Mouse (Mus musculus) intestine, postnatal 0 days (tissue): Measurements from ENCODE around the gene Usp22. TPM values are rescaled to one million over a fixed set of nuclear protein-coding genes. Genes with fewer than 3 reads are reported as not detected.

Experiments used
- ATAC-seq: fragments of 200-750 bp; cut with Nextera tagmentation; 2 replicates; pipeline ENCODE4 v1.8.0; 2017; ENCODE audit warnings: mild to moderate bottlenecking, moderate TSS enrichment, moderate library complexity
- H3K27ac ChIP-seq: fragments of 300-500 bp; sonication (generic); 2 replicates; pipeline ENCODE4 v1.5.1; 2014; ENCODE audit warnings: mild to moderate bottlenecking, low read depth, low read length, moderate library complexity
- H3K27me3 ChIP-seq: fragments of 300-500 bp; sonication (generic); replicated peaks from 2 replicates; pipeline ENCODE4 v1.6.1; 2014; ENCODE audit warnings: low read length, mixed read lengths; ENCODE audit not compliant: control insufficient read depth, insufficient read depth
- H3K36me3 ChIP-seq: fragments of 300-500 bp; sonication (generic); 2 replicates; pipeline ENCODE4 v1.6.1; 2014; ENCODE audit warnings: mild to moderate bottlenecking, moderate library complexity; ENCODE audit not compliant: control insufficient read depth, insufficient read depth
- H3K4me1 ChIP-seq: fragments of 300-500 bp; sonication (generic); replicated peaks from 2 replicates; pipeline ENCODE4 v1.6.1; 2014; ENCODE audit warnings: antibody characterized with exemption, low read length, mixed read lengths; ENCODE audit not compliant: control insufficient read depth, insufficient read depth
- H3K4me2 ChIP-seq: fragments of 300-500 bp; sonication (generic); replicated peaks from 2 replicates; pipeline ENCODE4 v1.6.1; 2014; ENCODE audit warnings: low read depth, mild to moderate bottlenecking, moderate library complexity
- H3K4me3 ChIP-seq: fragments of 300-500 bp; sonication (generic); 2 replicates; pipeline ENCODE4 v1.5.1; 2014; ENCODE audit warnings: low read depth, low read length
- H3K9ac ChIP-seq: fragments of 300-500 bp; sonication (generic); 2 replicates; pipeline ENCODE4 v1.6.1; 2014; ENCODE audit warnings: mild to moderate bottlenecking, low read depth, low read length
- H3K9me3 ChIP-seq: fragments of 300-500 bp; sonication (generic); 2 replicates; pipeline ENCODE4 v1.6.1; 2016; ENCODE audit warnings: mixed run types; ENCODE audit not compliant: control insufficient read depth
- CTCF ChIP-seq: sonication (generic); IDR thresholded peaks from 2 replicates; pipeline ENCODE4 v1.5.1; 2016; ENCODE audit warnings: low read depth, mild to moderate bottlenecking, control low read depth, antibody characterized with exemption, moderate library complexity
- WGBS: fragments of 180-500 bp; shearing (Covaris S2); extraction: QIAGEN DNeasy Blood & Tissue Kit; methylation state at CpG from one replicate; pipeline ENCODE4 v1.1.7; 2014; 5-methylcytosine and 5-hydroxymethylcytosine counted together
- polyA plus RNA-seq: library from polyadenylated mRNA; unstranded; fragments of >200 nt; fragmentation: Nextera tagmentation; extraction: Ambion mirVana; gene quantifications from 2 replicates; pipeline ENCODE4 v1.2.1, GENCODE M21; 2015

Usp22 gene
- polyA plus RNA-seq, 1 experiment from 2014 or later, result 27.0 TPM

DNA sequence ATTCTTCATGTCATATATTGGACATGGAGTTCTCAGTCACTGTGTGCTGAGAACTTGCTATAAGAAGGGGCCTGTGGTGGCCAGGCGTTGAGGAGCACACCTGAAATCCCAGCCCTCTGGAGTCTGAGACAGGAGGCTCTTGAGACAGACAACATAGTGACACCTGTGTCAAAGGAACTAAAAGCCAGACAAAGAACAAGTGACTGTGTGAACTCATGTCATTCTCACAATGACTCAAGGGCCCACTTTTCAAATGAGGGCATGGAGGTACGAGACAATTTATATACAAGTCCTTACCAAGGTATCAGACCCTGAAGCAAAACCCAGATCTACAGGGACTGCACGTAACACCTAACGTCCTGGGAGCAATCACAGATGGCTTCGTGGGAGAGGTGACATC, 48.9 kb downstream of the Usp22 start:
- Histone ChIP-seq H3K4me1 (no peaks in the 10 kb centered on the region), H3K9ac (no peak overlapping the region), H3K27me3 (no peaks in the 10 kb centered on the region), H3K27ac (no peak overlapping the region), H3K36me3 (no peaks in the 10 kb centered on the region), H3K4me2 (no peak overlapping the region), H3K9me3 (no peaks in the 10 kb centered on the region), H3K4me3 (no peak overlapping the region)
- 89% methylated on average over 5 of the region's 5 CpGs for WGBS
- no peak for TF ChIP-seq CTCF
- no peak for ATAC-seq

DNA sequence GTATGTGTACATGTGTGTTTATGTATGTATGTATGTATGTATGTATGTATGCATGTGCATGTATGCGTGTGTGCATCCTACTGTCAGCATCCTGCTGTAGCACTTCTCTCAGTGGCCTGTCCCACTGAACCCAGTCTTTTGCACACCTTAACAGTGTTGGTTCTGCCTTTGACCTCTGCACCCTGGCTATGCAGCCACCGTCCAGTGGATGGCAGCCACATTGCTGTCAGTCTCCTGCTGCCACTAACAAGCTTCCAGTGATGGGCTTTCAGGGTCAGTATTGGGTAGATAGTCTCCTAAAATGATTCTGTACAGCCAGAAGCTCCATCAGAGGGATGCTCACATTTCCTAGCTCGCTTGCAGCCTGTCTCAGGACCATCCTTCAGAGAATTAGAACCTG, 51.0 kb downstream of the Usp22 start:
- Histone ChIP-seq H3K4me3 (no peak overlapping the region), H3K9me3 (no peaks in the 10 kb centered on the region), H3K27me3 (no peaks in the 10 kb centered on the region), H3K9ac (no peak overlapping the region), H3K4me1 (no peaks in the 10 kb centered on the region), H3K4me2 (no peak overlapping the region), H3K27ac (no peak overlapping the region), H3K36me3 (no peaks in the 10 kb centered on the region)
- no peak for ATAC-seq
- TF ChIP-seq CTCF, result no peak
- 71% methylated on average over 3 of the region's 3 CpGs for WGBS

DNA sequence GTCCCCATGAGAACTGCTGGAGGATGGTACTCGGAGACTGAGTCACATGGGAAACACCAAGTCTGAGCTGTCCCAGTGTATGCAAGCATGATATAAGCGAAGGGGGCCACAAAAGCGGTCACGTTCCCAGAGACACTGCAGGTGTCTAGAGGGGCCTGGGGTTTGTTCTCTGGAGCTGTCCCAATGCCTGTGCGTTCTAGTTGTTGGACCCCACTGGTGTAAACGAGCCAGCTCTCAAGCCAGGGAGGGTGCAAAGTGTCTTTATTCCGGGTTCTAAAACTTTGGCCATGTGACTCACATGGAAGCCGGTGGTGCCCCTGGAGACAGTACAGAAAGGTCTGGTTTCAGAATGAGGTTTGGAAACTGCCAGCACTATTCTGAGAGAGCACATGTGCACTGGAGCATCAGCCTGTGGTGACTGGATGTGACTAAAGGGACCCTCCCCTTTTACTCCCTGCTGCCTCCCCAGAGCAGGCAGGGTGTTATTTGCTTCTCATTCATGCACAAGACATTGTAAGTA, 52.0 kb downstream of the Usp22 start:
- Histone ChIP-seq H3K9ac (no peak overlapping the region), H3K4me3 (no peak overlapping the region), H3K4me2 (no peak overlapping the region), H3K27me3 (no peaks in the 10 kb centered on the region), H3K36me3 (no peaks in the 10 kb centered on the region), H3K9me3 (peaks cover 6% of the 10 kb centered on the region; the same call in 1 of the 2 replicates), H3K4me1 (no peaks in the 10 kb centered on the region), H3K27ac (no peak overlapping the region)
- 86% methylated on average over 8 of the region's 8 CpGs for WGBS
- ATAC-seq, result no peak
- no peak for TF ChIP-seq CTCF

DNA sequence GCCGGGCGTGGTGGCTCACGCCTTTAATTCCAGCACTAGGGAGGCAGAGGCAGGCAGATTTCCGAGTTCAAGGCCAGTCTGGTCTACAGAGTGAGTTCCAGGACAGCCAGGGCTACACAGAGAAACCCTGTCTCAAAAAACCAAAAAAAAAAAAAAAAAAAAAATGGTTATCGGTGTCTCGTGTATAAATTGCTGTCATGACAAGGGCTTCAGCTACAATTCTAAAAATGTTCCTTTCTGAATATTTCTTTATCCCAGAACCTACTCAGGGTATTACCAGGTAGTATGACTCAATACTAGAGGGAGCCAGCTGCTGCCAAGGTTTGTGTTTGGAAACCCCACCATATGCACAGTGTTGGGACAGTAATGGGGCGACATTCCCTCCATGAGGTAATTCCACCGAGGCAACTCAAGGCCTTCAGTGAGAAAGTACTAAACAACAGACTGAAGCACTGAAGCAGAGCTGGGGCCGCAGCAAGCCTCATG, 52.5 kb downstream of the Usp22 start:
- Histone ChIP-seq H3K27ac (no peak overlapping the region), H3K4me3 (no peak overlapping the region), H3K4me2 (no peak overlapping the region), H3K27me3 (no peaks in the 10 kb centered on the region), H3K9ac (no peak overlapping the region), H3K36me3 (no peaks in the 10 kb centered on the region), H3K9me3 (peaks cover 6% of the 10 kb centered on the region; the same call in 1 of the 2 replicates), H3K4me1 (no peaks in the 10 kb centered on the region)
- no peak for TF ChIP-seq CTCF
- ATAC-seq, result no peak
- 86% methylated on average over 9 of the region's 9 CpGs for WGBS

DNA sequence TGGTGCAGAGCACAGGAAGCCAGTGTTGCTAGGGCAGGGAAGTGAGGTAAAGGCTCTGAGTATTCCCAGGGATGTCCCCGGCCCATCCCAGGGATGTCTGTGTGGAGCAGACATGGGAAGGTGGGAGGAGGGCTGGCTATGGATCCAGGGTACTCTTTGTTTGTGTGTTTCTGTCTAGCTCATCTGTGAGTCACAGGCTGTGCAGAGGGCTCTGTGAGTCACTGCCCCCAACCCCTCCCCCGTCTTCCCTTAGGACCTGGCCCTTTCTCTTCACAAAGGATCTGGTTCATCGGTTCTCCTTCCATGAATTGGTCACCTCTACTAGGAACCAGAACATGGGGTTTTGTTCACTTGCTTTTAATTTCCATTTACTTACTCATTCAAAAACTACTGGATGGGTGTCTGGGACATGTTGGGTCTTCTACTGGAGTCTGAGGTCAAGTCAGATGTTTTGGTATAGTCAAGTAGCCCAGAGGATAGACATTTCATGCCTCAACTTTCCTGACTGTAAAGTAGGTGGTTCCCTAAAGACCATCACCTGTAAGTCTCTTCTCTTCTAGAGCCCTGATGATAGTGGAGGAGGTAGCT, 54.8 kb downstream of the Usp22 start:
- no peaks in the 10 kb centered on the region for H3K36me3 ChIP-seq
- no peak overlapping the region for H3K4me3 ChIP-seq
- no peaks in the 10 kb centered on the region for H3K27me3 ChIP-seq
- H3K4me1 ChIP-seq, result no peaks in the 10 kb centered on the region
- no peak overlapping the region for H3K9ac ChIP-seq
- no peak for ATAC-seq
- no peak overlapping the region for H3K27ac ChIP-seq
- WGBS, result 89% methylated on average over 3 of the region's 3 CpGs
- H3K4me2 ChIP-seq, result no peak overlapping the region
- no peak for TF ChIP-seq CTCF
- H3K9me3 ChIP-seq, result peaks cover 6% of the 10 kb centered on the region; the same call in 1 of the 2 replicates

DNA sequence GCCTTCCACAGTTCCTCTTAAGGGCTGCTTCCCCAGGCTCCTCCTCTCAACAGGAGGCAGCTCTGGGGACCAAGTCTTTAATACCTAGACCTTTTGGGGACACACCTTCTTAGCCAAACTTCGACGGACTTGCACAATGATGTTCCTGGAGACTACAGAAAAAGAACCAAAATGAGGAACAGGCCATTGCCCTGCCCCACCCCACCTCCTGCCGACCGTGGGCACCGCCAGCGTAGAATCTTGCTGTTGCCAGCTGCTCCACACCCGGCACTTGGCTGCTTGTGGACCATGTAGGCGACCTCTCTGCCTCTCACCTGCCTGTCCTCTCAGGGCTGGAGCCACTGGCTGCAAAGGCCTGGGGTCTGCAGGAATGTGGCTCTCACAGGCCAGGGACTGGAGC, 58.6 kb downstream of the Usp22 start:
- Histone ChIP-seq H3K4me2 (no peak overlapping the region), H3K36me3 (no peaks in the 10 kb centered on the region), H3K4me1 (no peaks in the 10 kb centered on the region), H3K9ac (no peak overlapping the region), H3K9me3 (peaks cover 6% of the 10 kb centered on the region; the same call in 1 of the 2 replicates), H3K27ac (no peak overlapping the region), H3K4me3 (no peak overlapping the region), H3K27me3 (no peaks in the 10 kb centered on the region)
- no peak for TF ChIP-seq CTCF
- no peak for ATAC-seq
- 62% methylated on average over 8 of the region's 8 CpGs for WGBS
